Mouse (Mus musculus) left cerebral cortex, adult 8-10 months (tissue): Measurements from ENCODE around the gene 1700029P11Rik. TPM values are rescaled to one million over a fixed set of nuclear protein-coding genes. Genes with fewer than 3 reads are reported as not detected.
A peak's percentile ranks its signal among the peaks of the same experiment; 100 is the strongest.

ENCODE experiments used
- DNase-seq, 2 experiments: peaks; one replicate each; pipeline ENCODE4 v3.0.0; 2022; ENCODE audit warnings: low spot score in 2 of 2
- total RNA-seq, 4 experiments: library from RNA; stranded (reverse); gene quantifications; 2 replicates each; pipeline ENCODE4 v1.2.4; 2022

1700029P11Rik gene
- total RNA-seq = not detected

DNA sequence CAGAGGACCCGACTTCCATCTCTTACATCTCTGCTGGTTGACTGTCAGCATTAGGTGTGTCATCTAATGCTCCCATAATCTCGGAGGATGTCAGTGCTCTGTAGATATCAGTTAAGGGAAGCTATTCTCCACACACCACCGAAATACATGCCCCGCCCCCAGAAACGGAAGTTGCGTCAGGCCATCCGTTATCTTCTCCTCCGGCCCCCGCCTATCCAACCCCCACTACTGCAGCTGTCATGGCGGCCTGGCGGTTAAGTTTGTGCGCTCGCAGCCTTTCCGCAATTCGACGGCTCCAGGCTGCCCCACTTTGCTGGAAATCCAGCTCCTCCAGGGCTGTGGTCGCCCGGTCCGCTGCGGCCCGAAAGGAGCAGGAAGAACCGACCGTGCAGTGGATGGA is at the start of gene 1700029P11Rik:
1700029P11Rik (plus strand) TSS at position 220 of the 400 bp plus-strand sequence.
- DNase-seq = no peak

DNA sequence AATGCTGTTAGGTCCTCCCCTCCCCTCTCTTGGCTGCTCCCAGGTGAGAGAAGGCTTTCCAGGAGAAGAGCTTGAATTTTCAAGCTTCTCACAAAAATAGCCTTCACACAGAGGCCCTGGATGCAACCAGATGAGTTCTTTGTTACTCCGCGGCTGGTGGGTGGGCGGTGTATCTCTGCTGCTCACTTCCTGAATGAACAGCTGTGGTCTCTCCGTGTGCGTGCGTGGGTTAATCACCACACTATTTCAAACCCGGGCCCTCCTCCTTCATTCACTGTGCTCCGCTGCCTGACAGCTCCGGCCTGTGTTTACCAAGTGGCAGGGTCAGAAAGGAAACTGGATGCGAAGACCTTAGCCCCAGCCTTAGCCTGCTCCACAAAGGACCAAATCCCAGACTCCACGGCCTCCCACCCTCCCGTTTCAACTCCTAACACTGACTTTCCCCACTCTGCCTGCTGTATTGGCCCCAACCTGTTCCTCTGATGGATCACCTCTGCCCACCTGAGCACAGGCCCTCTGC is 47.3 kb upstream of the 1700029P11Rik start:
- peak in 1 of 2 experiments; percentile 85 for DNase-seq

- no peak for DNase-seq
Observed at GRCm38 (mm10) chr15:81933986-81934385, 46.4 kb upstream of the 1700029P11Rik start.

DNA sequence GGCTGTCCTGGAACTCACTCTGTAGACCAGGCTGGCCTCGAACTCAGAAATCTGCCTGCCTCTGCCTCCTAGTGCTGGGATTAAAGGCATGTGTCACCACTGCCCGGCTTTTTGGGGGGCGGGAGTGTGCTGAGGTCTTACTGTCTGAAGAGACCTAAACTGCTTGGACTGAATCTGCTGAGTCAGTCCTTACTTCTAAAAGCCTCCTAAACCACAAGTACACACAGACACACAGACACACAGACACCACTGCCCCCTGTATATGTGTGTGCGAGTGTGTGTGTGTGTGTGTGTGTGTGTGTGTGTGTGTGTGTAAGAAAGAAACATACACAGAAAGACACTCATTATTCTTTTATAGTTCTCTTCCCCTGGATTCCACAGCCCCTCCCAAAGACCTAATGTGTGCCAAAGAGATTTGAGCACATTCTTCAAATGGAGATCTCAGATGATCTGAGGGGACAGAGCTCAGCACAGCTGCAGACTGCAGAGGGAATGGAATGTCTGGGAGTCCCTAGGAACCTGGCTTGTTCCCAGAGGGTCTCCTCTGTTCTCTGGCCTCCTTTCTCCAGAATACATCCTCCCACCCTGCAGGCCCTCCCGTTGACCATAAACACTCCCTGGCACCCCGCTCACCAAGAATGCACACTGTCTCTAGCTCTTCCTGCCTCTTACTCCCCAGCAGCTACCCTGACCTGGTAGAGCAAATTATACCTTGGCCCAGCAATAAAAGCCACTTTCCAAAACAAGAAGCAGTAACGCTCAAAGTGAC is 44.3 kb upstream of the 1700029P11Rik start:
- DNase-seq = no peak

DNA sequence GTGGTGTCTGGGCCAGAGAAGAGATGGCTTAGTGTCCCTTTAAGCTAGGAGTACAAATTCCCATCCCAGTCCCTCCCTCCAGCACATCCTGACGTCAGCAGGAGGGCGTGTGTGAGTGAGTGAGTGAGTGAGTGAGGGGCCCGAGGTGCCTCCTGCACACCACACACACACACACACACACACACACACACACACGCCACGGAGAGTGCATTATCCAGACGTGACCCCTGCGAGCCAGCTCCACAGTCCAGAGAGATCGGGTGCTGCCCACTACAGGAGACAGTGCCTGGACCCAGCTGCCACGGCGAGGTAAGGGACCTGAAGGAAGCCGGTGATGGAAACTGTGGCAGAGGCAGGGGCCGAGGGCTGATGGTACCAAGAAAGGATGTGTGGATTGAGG is 43.7 kb upstream of the 1700029P11Rik start, which contains the start of gene Csdc2:
Csdc2 (plus strand) TSS at position 81 of the 400 bp plus-strand sequence.
- DNase-seq = peak in 1 of 2 experiments; percentile 56

- DNase-seq = peak; percentile 52 to 78
Observed at GRCm38 (mm10) chr15:81937098-81937972, 43.0 kb upstream of the 1700029P11Rik start.

GRCm38 (mm10) chr15:81938246-81938645 is 42.1 kb upstream of the 1700029P11Rik start:
- DNase-seq = no peak

DNA sequence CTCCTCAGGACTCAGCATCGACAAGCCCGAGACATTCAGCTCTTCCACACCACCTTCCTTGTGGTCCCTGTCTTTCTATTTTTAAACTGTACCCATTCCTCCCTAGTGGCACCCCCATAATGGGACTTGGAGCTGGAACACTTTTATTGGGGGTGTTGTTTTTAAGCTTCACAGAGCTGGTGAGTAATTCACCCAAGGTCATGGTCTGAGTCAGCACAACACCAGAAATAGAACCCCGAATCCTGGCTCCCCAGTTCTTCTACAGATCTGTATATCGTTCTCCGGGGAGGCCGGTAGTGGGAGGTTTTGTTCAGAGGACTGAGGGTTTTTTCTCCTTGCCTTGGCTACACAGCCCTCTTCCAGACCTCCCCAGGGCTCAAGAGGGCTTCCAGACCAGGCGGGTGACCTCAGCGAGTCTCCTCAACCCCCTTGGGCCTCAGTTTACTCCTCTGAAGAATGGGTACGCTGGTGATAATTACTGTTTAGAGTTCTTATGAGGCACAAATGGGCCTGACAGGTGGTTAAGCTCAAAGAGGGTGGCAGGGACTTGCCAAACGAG is 41.1 kb upstream of the 1700029P11Rik start:
- no peak for DNase-seq

- no peak for DNase-seq
Observed at GRCm38 (mm10) chr15:81939774-81940173, 40.6 kb upstream of the 1700029P11Rik start.

- DNase-seq = no peak
Observed at GRCm38 (mm10) chr15:81940219-81940618, 40.1 kb upstream of the 1700029P11Rik start.

GRCm38 (mm10) chr15:81941010-81941409 is 39.3 kb upstream of the 1700029P11Rik start:
- no peak for DNase-seq

DNA sequence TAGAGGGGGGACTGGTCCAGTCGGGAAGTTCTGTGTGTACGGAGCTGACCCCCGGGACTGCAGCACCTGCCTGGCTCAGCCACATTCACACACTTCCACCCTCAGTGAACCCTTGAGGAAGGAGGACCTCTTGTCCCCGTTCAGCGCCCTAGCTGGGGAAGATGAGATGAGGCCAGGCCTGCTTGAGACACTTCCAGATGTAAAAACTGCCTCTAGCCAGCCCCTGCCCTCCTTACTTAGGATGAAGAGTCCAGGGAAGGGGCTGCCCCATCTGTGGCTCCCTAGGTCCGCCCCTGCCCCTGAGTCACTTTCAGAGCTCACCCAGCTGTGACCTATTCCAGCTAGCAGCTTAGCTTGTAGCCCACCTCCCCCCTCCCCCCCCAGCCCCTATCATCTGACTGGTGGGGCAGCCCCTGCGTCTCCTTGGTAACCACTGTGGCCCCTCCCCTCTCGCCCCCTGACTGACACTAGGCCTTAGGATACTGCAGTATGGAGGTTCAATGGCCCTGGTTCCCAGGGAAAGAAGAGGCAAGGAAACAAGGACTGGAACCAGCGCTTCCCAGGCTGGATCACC is 37.1 kb upstream of the 1700029P11Rik start:
- no peak for DNase-seq

DNA sequence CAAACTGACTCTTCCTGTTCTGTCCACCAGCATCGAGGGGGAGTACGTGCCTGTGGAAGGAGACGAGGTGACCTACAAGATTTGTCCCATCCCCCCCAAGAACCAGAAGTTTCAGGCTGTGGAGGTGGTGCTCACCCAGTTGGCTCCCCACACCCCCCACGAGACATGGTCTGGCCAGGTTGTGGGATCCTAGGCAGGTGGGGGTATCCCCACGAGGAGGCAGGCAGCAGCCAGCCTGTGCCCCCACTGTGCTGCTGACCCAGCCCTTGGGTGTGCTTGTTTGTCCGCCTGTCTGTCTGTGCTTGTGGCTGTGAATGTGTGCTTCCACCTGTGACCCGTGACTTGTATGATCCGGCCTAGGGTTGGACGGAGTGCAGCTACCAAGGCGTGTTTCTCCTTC is 31.3 kb upstream of the 1700029P11Rik start:
- DNase-seq = no peak

DNA sequence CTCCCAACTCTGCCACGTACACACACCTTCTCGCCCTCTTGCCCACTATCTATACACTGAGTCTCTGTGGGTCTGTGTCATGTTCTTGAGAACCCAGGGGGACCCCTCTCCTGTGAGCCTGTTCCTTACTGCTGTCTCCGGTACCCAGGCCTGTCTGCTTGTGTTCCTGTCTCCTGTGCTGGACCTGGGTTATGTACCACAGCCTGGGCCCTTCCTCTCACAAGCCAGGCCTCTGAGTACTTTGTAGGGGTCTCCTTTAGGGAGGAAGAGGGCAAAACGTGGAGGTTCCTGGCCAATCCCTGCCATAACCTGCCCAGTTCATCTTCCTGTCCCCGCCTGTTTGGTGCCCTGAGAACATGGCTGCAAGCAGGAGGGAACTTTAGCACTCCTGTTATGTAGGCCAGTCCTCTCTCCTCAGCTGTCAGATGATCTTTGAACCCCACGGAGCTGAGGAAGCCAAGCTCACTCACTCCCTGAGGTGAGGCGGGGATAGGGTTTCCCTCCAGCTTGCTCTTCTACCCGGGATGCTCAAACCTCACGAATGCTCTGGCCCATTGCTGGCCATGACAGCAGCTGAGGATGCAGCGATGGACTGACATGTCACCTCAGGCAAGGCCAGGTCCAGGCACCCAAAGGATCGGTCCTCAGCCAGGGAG is 30.7 kb upstream of the 1700029P11Rik start:
- DNase-seq = no peak

DNA sequence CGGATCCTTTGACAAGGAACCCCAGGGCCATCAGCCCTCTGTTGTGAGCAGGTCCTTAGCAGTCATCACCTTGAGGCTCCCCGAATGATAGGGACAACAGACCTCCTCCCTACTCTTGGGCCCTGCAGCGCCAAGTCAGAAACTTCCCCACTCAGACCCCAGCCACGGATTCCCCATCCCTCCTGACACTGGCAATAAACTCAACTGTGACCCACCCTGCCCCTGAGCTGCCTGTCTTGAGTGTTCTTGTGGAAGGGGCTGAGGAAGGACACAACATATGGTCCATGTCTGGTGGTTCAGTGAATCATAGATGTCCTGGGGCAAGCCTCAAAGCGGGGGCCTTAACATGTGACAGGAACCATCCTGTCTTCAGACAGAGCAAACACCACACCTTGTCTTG is 29.6 kb upstream of the 1700029P11Rik start:
- no peak for DNase-seq

- DNase-seq = no peak
Observed at GRCm38 (mm10) chr15:81951159-81951558, 29.2 kb upstream of the 1700029P11Rik start.

DNA sequence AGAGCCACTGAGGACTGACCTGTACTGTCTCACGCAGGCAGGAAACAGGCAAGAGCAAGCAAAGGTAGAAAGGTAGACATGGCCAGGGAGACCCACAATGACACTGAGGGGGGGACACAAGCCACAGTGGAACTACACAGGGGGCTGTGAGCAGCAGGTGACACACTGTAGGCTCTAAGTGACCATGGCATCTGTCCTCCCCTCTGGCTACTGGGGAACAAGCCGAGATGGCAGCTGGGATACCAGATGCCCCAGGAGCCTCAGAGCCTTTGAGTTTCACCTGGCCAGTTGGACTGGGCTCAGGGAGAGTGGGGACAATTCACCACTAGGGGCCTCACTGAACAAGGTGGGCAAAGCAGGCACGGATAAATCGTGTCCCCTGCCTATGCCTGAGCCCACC is 28.0 kb upstream of the 1700029P11Rik start:
- no peak for DNase-seq

DNA sequence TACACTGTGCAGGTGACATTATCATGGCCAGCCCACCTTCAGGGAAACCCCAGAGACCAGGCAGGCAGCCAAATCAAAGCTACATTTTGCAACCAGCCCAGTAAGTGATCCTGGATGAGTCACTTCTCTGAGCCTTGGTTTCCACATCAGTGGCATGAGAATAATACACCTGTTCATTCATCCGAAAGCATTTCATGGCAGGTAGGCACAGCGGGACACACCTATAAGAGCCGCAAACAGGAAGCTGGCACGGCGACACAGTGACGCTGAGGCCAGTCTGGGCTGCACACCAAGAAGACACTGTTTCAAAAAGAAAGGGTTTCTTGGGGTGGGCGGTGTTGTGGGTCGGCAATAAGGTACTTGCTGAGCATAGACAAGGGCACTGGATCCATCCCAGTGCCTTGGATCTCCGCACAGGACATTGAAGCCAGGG is 26.2 kb upstream of the 1700029P11Rik start:
- no peak for DNase-seq

DNA sequence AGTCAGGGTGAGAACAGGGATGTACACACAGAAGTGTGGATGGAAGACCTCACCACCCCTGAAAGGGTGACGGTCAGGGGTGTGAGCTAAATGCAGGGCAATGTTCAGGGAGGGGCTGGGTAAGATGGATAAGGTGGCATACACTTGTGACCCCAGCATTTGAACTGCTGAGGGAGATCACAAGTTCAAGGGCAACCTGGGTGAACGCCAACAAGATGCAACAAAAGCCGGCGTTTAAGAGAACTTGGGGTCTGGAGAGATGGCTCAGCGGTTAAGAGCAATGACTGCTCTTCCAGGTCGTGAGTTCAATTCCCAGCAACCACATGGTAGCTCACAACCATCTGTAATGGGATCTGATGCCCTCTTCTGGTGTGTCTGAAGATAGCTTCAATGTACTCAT is 25.6 kb upstream of the 1700029P11Rik start:
- DNase-seq = peak in 1 of 2 experiments; percentile 7

- peak in 1 of 2 experiments; percentile 6 for DNase-seq
Observed at GRCm38 (mm10) chr15:81955414-81955813, 24.9 kb upstream of the 1700029P11Rik start.

GRCm38 (mm10) chr15:81956457-81956856 is 23.9 kb upstream of the 1700029P11Rik start:
- peak in 1 of 2 experiments; percentile 23 for DNase-seq
